Mouse (Mus musculus): ENCODE results near the gene Ankrd11. TPM values are rescaled to one million over a fixed set of nuclear protein-coding genes. Genes with fewer than 3 reads are reported as not detected.

Ankrd11 gene
- polyA plus RNA-seq, 1 experiment from 2014 or later: 98.8 TPM

- H3K4me2 ChIP-seq (replicated peaks): no peak overlapping the region
- no peak overlapping the region for H3K27ac ChIP-seq
- H3K9ac ChIP-seq: no peak overlapping the region
- no peaks in the 10 kb centered on the region for H3K9me3 ChIP-seq
- H3K4me1 ChIP-seq: peaks cover 23% of the 10 kb centered on the region
- no peaks in the 10 kb centered on the region for H3K27me3 ChIP-seq (replicated peaks)
- H3K36me3 ChIP-seq: no peaks in the 10 kb centered on the region
- H3K4me3 ChIP-seq: no peak overlapping the region
- 85% methylated on average over 3 of the region's 3 CpGs for WGBS
- no peak for ATAC-seq (ENCODE audit: low FRiP score, low read depth)
These were observed 49.0 kb downstream of the Ankrd11 start for GRCm38 (mm10) chr8:122993031-122993430.

- Histone ChIP-seq H3K9ac (no peak overlapping the region), H3K27ac (no peak overlapping the region), H3K36me3 (no peaks in the 10 kb centered on the region), H3K4me3 (no peak overlapping the region), H3K4me1 (peaks cover 23% of the 10 kb centered on the region), H3K9me3 (no peaks in the 10 kb centered on the region), H3K27me3 (replicated peaks) (no peaks in the 10 kb centered on the region), H3K4me2 (replicated peaks) (no peak overlapping the region)
- WGBS: 23% methylated on average over 2 of the region's 2 CpGs
- ATAC-seq (ENCODE audit: low FRiP score, low read depth): no peak
These were observed 49.8 kb downstream of the Ankrd11 start for GRCm38 (mm10) chr8:122992296-122992695.

DNA sequence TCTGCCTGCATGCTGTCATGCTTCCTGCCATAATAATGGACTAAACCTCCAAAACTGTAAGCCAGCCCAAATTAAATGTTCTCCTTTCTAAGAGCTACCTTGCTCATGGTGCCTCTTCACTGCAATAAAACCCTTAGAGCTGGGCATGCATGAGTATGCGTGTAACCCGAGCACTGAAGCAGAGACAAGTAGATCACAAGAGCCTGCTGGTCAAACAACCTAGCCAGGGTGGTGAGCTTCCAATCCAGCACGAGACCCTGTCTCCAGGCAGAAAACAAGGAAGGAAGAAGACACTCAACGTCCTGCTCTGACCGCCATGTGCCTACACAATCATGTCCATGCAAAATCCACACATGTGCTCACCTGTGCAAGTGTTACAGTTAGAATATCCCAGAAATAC lies 50.7 kb downstream of the Ankrd11 start:
- H3K9ac ChIP-seq: no peak overlapping the region
- no peak for ATAC-seq (ENCODE audit: low FRiP score, low read depth)

DNA sequence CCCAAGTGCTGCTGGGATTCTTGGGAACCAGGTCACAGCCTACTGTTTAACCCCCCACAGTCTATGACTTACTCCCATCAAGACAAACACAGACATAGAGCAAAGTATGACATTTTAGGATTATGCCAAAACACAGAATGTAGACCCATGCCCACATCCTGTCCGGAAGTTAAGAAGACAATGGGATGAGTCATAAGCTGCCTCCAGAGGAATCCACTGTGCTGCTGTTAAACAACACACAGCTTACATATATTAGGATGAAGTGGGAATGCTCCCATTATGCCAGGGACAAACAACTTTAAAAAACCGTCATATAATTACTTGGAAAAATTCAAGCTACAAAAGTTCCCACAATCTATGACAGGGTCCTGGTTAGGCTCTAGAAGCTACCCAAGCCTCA lies 52.1 kb downstream of the Ankrd11 start:
- 90% methylated on average over 2 of the region's 2 CpGs for WGBS
- Histone ChIP-seq H3K27me3 (replicated peaks) (no peaks in the 10 kb centered on the region), H3K9ac (no peak overlapping the region), H3K4me1 (peaks cover 21% of the 10 kb centered on the region), H3K9me3 (no peaks in the 10 kb centered on the region), H3K4me3 (no peak overlapping the region), H3K36me3 (no peaks in the 10 kb centered on the region), H3K4me2 (replicated peaks) (no peak overlapping the region), H3K27ac (no peak overlapping the region)
- no peak for ATAC-seq (ENCODE audit: low FRiP score, low read depth)

More for the DNA sequence above, 50.7 kb downstream of the Ankrd11 start:
- Histone ChIP-seq H3K36me3 (no peaks in the 10 kb centered on the region), H3K27me3 (replicated peaks) (no peaks in the 10 kb centered on the region), H3K4me3 (no peak overlapping the region), H3K27ac (no peak overlapping the region), H3K4me2 (replicated peaks) (no peak overlapping the region), H3K4me1 (peaks cover 23% of the 10 kb centered on the region), H3K9me3 (no peaks in the 10 kb centered on the region)
- WGBS: 83% methylated on average over 5 of the region's 5 CpGs

- peaks cover 11% of the 10 kb centered on the region for H3K4me1 ChIP-seq
- WGBS: 96% methylated on average over 3 of the region's 3 CpGs
- no peak for ATAC-seq (ENCODE audit: low FRiP score, low read depth)
- H3K36me3 ChIP-seq: no peaks in the 10 kb centered on the region
- H3K4me2 ChIP-seq (replicated peaks): no peak overlapping the region
- H3K4me3 ChIP-seq: no peak overlapping the region
- no peaks in the 10 kb centered on the region for H3K9me3 ChIP-seq
- no peak overlapping the region for H3K9ac ChIP-seq
- H3K27ac ChIP-seq: no peak overlapping the region
- H3K27me3 ChIP-seq (replicated peaks): no peaks in the 10 kb centered on the region
These were observed 53.1 kb downstream of the Ankrd11 start for GRCm38 (mm10) chr8:122988955-122989354.

- WGBS: 51% methylated on average over 2 of the region's 2 CpGs
- Histone ChIP-seq H3K4me1 (no peaks in the 10 kb centered on the region), H3K4me3 (no peak overlapping the region), H3K27ac (no peak overlapping the region), H3K9ac (no peak overlapping the region), H3K9me3 (no peaks in the 10 kb centered on the region), H3K36me3 (no peaks in the 10 kb centered on the region), H3K4me2 (replicated peaks) (no peak overlapping the region), H3K27me3 (replicated peaks) (no peaks in the 10 kb centered on the region)
- ATAC-seq (ENCODE audit: low FRiP score, low read depth): no peak
These were observed 54.8 kb downstream of the Ankrd11 start for GRCm38 (mm10) chr8:122987255-122987654.

GRCm38 (mm10) chr8:122986501-122987184 lies 55.4 kb downstream of the Ankrd11 start:
- 75% methylated on average over 8 of the region's 8 CpGs for WGBS

GRCm38 (mm10) chr8:122984175-122984574 lies 57.9 kb downstream of the Ankrd11 start:
- Histone ChIP-seq H3K36me3 (no peaks in the 10 kb centered on the region), H3K4me3 (no peak overlapping the region)

More at GRCm38 (mm10) chr8:122986501-122987184, 55.4 kb downstream of the Ankrd11 start:
- no peak overlapping the region for H3K4me2 ChIP-seq (replicated peaks)
- H3K9ac ChIP-seq: no peak overlapping the region
- no peak overlapping the region for H3K4me3 ChIP-seq
- H3K36me3 ChIP-seq: no peaks in the 10 kb centered on the region
- ATAC-seq (ENCODE audit: low FRiP score, low read depth): no peak
- H3K27me3 ChIP-seq (replicated peaks): no peaks in the 10 kb centered on the region
- H3K4me1 ChIP-seq: no peaks in the 10 kb centered on the region
- H3K9me3 ChIP-seq: no peaks in the 10 kb centered on the region
- no peak overlapping the region for H3K27ac ChIP-seq

GRCm38 (mm10) chr8:122983178-122983942 lies 58.7 kb downstream of the Ankrd11 start:
- Histone ChIP-seq H3K27me3 (replicated peaks) (no peaks in the 10 kb centered on the region), H3K9ac (no peak overlapping the region), H3K4me1 (no peaks in the 10 kb centered on the region; the same call in 1 of the 2 replicates), H3K9me3 (no peaks in the 10 kb centered on the region), H3K36me3 (no peaks in the 10 kb centered on the region), H3K4me3 (no peak overlapping the region), H3K4me2 (replicated peaks) (no peak overlapping the region), H3K27ac (no peak overlapping the region)
- ATAC-seq (ENCODE audit: low FRiP score, low read depth): no peak
- 88% methylated on average over 19 of the region's 19 CpGs for WGBS

More at GRCm38 (mm10) chr8:122984175-122984574, 57.9 kb downstream of the Ankrd11 start:
- H3K27me3 ChIP-seq (replicated peaks): no peaks in the 10 kb centered on the region
- H3K4me1 ChIP-seq: no peaks in the 10 kb centered on the region; the same call in 1 of the 2 replicates
- no peak overlapping the region for H3K9ac ChIP-seq
- no peak overlapping the region for H3K4me2 ChIP-seq (replicated peaks)
- no peak overlapping the region for H3K27ac ChIP-seq
- no peak for ATAC-seq (ENCODE audit: low FRiP score, low read depth)
- WGBS: 86% methylated on average over 3 of the region's 3 CpGs
- H3K9me3 ChIP-seq: no peaks in the 10 kb centered on the region

DNA sequence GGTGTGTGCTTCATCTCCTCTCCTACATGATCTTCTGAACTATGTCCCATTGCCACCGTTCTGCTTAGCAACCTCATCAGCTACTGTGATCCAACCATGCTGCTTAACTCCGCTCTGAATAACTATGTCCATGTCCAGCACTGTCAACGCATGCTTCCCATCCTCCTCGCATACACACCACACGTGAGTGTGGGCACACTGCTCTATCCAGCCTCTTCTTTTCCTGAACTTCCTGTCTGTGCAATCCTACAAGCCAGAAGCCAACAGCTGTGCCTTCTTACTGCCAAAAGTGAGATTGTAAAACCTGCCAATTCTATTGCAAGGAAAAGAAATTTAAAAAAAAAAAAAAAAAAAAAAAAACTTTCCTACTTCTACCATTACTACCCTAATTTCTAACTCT lies 60.4 kb downstream of the Ankrd11 start:
- 91% methylated on average over 5 of the region's 5 CpGs for WGBS
- H3K4me1 ChIP-seq: no peaks in the 10 kb centered on the region; the same call in 1 of the 2 replicates

DNA sequence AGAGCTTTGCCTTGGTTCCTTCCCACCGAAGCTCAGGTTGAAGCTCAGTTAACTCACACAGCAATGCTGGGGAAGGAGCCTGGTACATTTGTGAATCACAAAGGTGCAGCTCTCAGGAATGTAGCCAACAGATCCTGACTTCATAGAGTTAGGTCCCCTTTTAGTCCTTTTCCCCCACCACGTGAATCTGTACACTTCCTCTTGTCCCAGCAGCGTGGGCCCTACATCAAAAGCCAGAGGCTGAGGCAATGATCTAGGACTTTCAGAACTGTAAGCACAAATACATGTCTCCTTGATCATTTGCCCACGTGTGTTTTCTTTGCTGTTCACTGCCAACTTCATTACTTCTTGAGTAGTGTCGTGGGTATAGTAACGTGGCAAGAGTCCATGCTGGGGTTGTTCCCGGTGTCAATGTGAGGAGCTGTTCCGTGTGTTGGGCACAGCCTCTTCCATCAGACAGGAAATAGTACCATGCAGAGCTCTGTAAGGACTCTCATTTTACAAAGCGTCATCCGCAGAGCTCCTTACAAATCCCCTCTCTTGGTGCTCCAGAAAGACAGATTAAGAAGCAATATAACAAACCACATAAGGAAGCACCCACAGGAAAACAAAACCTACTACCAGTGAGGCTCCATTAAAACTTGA lies 62.1 kb downstream of the Ankrd11 start:
- Histone ChIP-seq H3K27ac (no peak overlapping the region), H3K4me1 (no peaks in the 10 kb centered on the region; the same call in 1 of the 2 replicates), H3K4me2 (replicated peaks) (no peak overlapping the region), H3K9me3 (no peaks in the 10 kb centered on the region), H3K36me3 (no peaks in the 10 kb centered on the region), H3K9ac (no peak overlapping the region), H3K4me3 (no peak overlapping the region), H3K27me3 (replicated peaks) (no peaks in the 10 kb centered on the region)
- ATAC-seq (ENCODE audit: low FRiP score, low read depth): no peak
- WGBS: 82% methylated on average over 10 of the region's 10 CpGs

More for the DNA sequence above, 60.4 kb downstream of the Ankrd11 start:
- Histone ChIP-seq H3K36me3 (no peaks in the 10 kb centered on the region), H3K9ac (no peak overlapping the region), H3K27ac (no peak overlapping the region), H3K4me3 (no peak overlapping the region), H3K9me3 (no peaks in the 10 kb centered on the region), H3K27me3 (replicated peaks) (no peaks in the 10 kb centered on the region), H3K4me2 (replicated peaks) (no peak overlapping the region)
- no peak for ATAC-seq (ENCODE audit: low FRiP score, low read depth)

DNA sequence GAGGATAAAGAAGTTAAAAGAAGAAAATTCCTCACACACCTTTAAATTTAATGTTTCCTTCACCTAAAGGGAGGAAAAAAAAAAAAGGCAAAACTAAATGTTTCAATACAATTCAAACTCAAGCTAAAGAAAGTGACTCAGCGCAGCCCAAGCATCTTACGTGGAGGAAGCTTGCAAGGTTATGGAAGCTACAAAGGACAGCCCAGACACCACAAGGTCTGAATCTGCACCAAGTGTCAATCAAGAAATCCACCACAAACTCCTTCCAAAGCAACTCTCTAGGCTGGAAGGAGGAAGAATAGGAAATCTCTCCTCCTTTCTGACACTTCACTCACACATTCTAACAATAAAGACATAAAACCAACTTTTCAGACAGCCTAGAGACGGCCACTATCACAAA lies 62.7 kb downstream of the Ankrd11 start:
- no peak overlapping the region for H3K4me3 ChIP-seq

More for the DNA sequence above, 62.7 kb downstream of the Ankrd11 start:
- H3K4me2 ChIP-seq (replicated peaks): no peak overlapping the region
- no peaks in the 10 kb centered on the region; the same call in 1 of the 2 replicates for H3K36me3 ChIP-seq
- H3K4me1 ChIP-seq: no peaks in the 10 kb centered on the region; the same call in 1 of the 2 replicates
- WGBS: 83% methylated on average over 3 of the region's 3 CpGs
- no peak for ATAC-seq (ENCODE audit: low FRiP score, low read depth)
- H3K9ac ChIP-seq: no peak overlapping the region
- no peak overlapping the region for H3K27ac ChIP-seq
- no peaks in the 10 kb centered on the region for H3K9me3 ChIP-seq
- H3K27me3 ChIP-seq (replicated peaks): no peaks in the 10 kb centered on the region

Data from neural tube, embryonic 12.5 days (tissue).